Mouse (Mus musculus) myocyte (in vitro differentiated cells): ENCODE measurements around the gene Miga1.
A peak's percentile ranks its signal among the peaks of the same experiment; 100 is the strongest.

Experiments
- CEBPB ChIP-seq: IDR thresholded peaks from 2 replicates; pipeline ENCODE4 v1.6.1; 2011; ENCODE audit warnings: mild to moderate bottlenecking, moderate library complexity; ENCODE audit not compliant: poor library complexity, insufficient read depth, severe bottlenecking
- E2F4 ChIP-seq: IDR thresholded peaks from one replicate; pipeline ENCODE4 v1.6.1; 2011; ENCODE audit warnings: mild to moderate bottlenecking, control low read depth, moderate library complexity; ENCODE audit not compliant: insufficient read depth
- MAX ChIP-seq: IDR thresholded peaks from one replicate; pipeline ENCODE4 v1.6.1; 2011; ENCODE audit warnings: low read depth, mild to moderate bottlenecking, control low read depth
- MYOG ChIP-seq, 3 experiments: IDR thresholded peaks; one replicate each; pipeline ENCODE4 v1.6.1; 2011; ENCODE audit warnings: control low read depth in 2 of 3, low read depth in 2 of 3, mild to moderate bottlenecking in 2 of 3; ENCODE audit not compliant: insufficient read length in 2 of 3, control insufficient read depth in 1 of 3, insufficient read depth in 1 of 3
- POLR2A ChIP-seq: IDR thresholded peaks from one replicate; pipeline ENCODE4 v1.6.1; 2011; ENCODE audit warnings: low read depth, mild to moderate bottlenecking, control low read depth, moderate library complexity; ENCODE audit not compliant: insufficient read length
- POLR2AphosphoS2 ChIP-seq: IDR thresholded peaks from one replicate; pipeline ENCODE4 v1.6.1; 2011; ENCODE audit warnings: low read depth, control low read depth; ENCODE audit not compliant: insufficient read length
- REST ChIP-seq: IDR thresholded peaks from one replicate; pipeline ENCODE4 v1.6.1; 2011; ENCODE audit warnings: mild to moderate bottlenecking, control low read depth, moderate library complexity; ENCODE audit not compliant: insufficient read depth, insufficient read length
- SRF ChIP-seq: IDR thresholded peaks from one replicate; pipeline ENCODE4 v1.6.1; 2011; ENCODE audit warnings: low read depth; ENCODE audit not compliant: control insufficient read depth, insufficient read length
- TCF12 ChIP-seq: IDR thresholded peaks from one replicate; pipeline ENCODE4 v1.6.1; 2011; ENCODE audit warnings: mild to moderate bottlenecking, control low read depth; ENCODE audit not compliant: poor library complexity, insufficient read depth, severe bottlenecking
- TCF3 ChIP-seq: IDR thresholded peaks from one replicate; pipeline ENCODE4 v1.6.1; 2011; ENCODE audit warnings: low read depth, control low read depth; ENCODE audit not compliant: insufficient read length
- USF1 ChIP-seq: IDR thresholded peaks from one replicate; pipeline ENCODE4 v1.6.1; 2011; ENCODE audit warnings: low read depth, mild to moderate bottlenecking, control low read depth, moderate library complexity

DNA sequence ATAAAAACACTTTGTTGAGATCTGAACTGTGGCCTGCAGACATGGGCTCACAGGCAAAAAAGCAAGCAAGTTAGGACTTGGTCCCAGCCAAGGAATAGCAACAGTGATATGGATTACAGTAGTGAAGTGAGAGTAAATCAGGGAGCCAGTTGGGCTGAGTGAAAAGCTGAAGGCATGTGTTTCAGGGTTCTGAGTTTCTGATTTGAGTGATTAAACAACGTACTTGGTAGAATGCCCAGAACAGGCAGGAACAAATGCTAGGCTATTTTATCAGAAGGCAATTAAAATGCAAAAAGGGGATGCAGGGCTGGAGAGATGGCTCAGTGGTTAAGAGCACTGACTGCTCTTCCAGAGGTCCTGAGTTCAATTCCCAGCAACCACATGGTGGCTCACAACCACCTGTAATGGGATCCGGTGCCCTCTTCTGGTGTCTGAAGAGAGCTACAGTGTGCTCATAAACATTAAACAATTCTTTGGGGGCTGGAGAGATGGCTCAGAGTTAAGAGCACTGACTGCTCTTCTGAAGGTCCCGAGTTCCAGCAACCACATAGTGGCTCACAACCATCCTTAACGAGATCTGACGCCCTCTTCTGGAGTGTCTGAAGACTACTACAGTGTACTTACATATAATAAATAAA lies 94.8 kb downstream of the Miga1 start:
- no peak for TF ChIP-seq TCF12
- no peak for TF ChIP-seq POLR2A
- TF ChIP-seq REST: no peak
- TF ChIP-seq USF1: no peak
- TF ChIP-seq MAX: no peak
- TF ChIP-seq E2F4: no peak
- TF ChIP-seq MYOG (IDR thresholded peaks at IDR 0.05; ENCODE audit: control insufficient read depth in 1 of 3, insufficient read depth in 1 of 3, insufficient read length in 2 of 3, low read depth in 2 of 3): no peak
- TF ChIP-seq CEBPB: no peak
- TF ChIP-seq SRF: no peak
- TF ChIP-seq TCF3: no peak
- TF ChIP-seq POLR2AphosphoS2: peak; percentile 31
